Mouse (Mus musculus) cerebellum, postnatal 4 days (tissue): ENCODE results near the gene Ndufb4.

Experiments
- DNase-seq, 2 experiments: peaks; one replicate each; pipeline ENCODE4 v3.0.0; 2022; ENCODE audit warnings: low spot score in 2 of 2, mixed read lengths in 1 of 2

The Ndufb4 gene

DNA sequence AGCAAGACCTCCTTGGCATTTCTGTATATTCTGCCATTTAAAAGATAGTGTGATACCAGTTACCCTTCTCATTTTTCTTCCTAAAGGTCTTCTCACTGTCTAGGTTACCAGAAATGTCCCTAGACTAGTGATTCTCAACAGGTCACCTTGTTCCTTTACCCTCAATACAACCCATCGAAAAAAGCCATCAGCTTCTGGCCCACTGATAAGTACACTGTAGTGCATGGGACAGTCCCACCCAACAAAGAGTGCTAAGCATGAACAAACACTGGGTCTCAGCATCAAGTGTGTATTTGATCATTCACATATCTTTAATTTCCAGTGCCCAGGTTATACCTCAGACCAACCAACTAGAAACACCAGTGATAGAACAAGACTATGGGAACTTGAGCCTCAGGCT is 19.2 kb downstream of the Ndufb4 start:
- no peak for DNase-seq

DNA sequence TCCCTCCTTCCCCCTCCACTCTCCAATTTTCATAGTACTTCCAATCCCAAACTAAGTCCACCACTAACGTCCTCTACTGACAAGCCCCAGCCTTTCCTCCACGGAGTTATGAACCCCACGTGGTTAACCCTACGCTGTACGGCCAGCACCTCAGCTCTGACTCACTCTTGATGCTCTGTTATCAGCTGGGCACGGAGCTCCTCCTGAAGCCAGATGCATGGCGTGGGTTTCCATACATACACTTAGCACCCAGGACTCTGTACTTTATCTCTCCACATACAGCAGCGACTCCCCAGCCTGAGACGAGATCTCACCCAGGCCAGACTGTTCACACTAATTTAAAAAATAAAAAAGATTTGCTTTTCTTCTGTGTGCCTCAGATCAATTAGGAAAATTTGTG is 19.7 kb downstream of the Ndufb4 start:
- no peak for DNase-seq

DNA sequence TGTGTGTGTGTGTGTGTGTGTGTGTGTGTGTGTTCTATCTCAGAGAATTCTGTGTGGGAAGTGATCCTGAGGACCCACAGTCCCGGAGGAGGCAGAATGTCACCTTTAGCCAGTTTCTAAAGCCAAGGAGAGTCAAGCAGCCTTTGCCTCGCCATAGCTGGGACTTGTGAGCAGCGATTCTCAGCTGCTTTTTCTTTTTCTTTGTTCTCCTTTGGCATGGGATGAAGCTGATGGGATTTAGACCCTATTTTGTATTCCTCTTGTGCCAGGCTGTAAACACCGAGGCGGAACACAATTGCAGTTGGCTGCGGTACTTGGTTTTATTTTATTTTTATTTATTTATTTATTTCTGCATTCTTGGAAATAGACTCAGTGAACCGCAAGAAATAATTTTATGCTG is 25.2 kb downstream of the Ndufb4 start:
- DNase-seq = no peak

DNA sequence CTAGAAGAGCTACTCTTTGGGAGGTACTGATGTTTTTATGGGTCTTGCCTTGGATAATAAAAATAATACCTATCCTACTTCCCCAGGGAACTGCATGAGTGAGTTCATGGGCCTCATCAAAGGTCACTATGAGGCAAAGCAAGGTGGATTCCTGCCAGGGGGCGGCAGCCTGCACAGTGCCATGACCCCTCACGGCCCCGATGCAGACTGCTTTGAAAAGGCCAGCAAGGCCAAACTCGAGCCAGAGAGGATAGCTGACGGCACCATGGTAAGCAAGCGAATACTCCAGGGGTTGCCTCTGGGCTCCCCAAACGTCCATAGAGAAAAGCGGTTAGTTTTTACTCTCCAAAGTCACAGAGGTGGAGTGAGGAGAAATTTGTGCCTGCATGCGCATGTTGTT is 25.9 kb downstream of the Ndufb4 start:
- no peak for DNase-seq

DNA sequence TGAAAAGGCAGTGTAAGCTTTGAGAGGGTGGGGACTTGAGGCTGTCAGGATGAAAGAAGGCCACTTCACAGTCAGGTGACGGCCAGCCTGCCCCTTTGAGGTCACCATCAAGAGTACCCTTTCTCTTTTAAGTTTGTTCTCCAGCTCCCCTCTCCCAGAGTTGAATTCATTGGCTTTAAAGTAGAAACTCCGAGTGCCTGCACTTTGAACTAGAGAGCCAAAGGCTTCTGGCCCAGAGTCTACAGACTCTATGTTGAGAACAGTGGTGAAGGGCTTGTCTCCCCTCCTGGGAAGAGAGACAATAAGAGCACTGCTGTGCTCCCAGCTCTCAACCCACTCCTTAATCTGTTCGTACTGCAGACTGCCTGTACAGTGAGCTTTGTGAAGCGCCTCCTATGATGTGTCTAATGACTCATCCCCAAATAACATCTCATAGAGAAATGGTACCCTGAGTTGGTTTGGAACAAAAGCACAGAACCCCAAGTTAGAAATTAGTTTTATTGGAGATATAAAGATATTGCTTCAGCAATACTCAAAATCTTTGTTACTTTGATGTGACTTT is 27.8 kb downstream of the Ndufb4 start:
- DNase-seq = no peak

DNA sequence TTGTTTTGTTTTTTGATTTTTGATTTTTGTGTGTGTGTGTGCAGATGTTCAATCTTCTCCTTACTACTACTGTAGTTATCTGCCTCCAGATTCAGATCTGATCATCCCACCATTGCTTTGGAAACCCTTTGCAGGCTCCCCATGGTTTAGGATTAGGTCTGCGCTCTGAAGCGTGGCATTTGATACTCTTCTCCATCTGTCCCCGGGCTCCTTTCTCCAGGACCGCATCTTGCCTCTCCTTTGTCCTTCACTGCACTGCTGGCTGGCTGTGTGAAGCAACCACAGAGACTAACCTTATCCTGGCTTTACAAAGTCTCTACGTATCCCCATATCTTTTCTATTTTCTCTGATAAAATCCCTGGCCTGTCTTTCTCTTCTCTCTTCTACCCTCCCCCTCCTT is 31.3 kb downstream of the Ndufb4 start:
- DNase-seq = peak in 1 of 2 experiments; percentile 48

DNA sequence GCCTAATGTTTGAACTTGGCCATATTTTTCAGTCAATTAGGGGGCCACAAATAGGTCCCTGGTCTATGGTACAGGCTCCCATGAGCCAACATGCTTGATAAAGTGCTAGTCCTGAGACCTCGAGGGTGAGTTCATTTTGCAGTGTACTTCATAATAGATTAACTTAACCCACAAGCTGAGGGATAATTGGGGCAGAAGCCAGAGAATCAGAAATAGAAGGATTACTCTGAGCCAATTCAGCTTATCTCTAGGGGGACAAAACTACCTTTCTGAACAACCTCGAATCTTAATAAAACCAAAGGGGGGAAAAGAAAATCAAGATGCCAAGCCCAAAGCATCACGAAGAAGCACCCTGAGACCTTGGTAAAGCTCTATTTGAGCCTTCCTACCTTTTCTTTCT is 31.9 kb downstream of the Ndufb4 start:
- no peak for DNase-seq

DNA sequence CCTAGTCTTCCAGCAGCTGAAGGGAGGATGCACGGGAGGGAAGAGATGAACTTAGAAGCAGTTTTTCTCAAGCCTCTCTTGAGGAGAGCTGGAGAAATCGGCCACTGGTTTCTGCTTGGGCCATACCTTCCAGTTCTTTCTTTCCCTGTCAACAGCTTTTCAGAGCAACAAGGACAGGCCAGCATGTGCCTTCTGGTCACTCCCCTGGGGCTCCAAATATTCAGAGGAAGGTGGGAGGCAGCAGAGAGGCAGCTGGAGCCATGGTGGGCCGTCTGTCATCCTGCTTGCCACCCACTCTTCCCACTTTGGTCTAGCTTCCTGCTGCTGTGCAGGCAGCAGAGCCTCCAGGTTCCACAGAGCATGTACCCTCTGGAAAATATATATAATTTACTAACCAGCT is 36.6 kb downstream of the Ndufb4 start:
- peak in 1 of 2 experiments; percentile 35 for DNase-seq

DNA sequence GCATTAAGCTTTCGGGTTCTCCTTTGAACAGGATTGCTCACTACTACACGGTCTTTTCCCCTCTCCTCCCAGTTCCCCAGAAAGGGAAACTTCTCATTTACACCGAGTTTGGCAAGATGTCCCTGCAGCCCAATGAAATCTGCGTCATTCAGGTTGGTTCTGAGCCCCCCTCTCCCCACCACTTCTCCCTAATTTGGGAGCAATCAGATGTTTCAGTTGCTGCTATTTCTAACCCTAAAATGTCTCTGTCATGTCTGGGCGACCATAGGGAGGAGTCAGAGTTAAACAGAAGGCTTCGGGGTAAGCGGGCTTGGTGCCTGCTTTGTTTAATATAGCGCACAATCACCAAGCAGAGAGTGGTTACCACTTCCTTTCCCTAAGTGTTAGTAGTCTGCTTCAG is 38.1 kb downstream of the Ndufb4 start:
- DNase-seq = no peak

DNA sequence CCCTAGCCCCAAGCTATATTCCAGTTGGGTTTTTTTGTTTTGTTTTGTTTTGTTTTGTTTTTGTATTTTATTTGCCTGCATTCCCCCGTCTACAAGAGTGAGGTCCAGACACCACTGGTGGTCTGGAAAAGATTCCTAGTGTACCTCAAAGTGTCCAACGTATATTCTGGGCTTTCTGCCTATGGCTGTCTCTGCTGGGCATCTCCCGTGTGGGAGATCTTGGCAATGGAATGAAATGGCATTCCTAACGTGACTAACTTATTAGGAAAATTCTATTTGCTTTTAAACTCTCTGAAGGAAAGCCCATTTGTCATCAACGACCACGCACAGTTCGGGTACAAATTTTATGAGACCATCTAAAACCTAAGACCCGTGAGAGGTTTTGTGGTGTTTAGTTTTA is 38.8 kb downstream of the Ndufb4 start:
- no peak for DNase-seq

DNA sequence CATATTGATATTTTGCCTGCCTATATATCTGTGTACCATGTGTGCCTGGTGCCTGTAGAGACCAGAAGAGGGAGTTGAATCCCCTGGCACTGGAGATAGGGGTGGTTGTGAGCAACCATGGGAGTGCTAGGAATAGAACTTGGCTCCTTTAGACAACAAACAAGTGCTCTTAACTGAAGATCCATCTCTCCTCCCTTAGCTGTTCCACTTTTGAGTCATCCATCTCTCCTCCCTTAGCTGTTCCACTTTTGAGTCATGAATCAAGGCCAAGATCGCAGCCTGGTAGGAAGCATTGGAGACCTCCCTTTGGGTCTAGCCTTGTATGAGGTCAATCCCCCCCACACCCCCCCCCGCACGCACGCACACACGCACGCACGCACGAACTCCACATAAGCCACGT is 39.7 kb downstream of the Ndufb4 start:
- no peak for DNase-seq

DNA sequence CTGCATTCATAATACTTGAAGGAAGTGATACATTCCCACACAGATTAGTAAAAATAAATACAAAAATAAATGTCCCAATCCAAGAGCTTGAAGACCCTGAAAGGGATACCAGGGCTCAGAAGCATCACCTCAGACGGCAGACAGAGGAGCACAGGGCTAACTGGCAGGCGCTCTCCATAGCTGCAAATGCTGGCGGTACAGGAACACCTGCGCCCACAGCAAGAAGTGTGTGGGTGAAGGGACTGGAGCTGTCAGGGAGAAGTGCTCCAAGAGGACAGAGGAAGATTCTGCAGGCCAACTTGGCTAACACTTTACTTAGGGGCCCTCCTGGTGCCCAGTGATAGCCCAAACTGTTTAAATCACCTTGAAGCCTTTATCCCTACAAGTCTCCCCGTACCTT is 42.2 kb downstream of the Ndufb4 start:
- DNase-seq = no peak

DNA sequence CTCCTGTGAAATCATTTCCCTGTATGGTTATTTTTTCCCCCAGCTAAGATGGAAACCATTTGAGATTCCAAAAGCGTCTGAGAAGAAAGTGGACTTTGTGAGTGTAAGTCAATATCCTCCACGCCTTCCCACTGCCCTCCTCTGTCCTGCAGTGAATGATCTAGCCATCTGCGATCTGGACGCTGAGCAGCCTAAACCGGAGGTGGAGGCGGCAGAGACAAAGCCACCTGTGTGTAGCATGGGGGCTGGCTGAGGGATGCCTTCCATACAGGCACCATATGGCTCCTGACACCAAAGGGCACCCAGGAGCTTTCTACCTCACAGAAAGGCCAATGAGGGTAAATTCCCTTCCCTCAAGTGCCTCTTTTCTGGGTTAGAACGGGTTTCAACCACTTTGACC is 43.2 kb downstream of the Ndufb4 start:
- no peak for DNase-seq

DNA sequence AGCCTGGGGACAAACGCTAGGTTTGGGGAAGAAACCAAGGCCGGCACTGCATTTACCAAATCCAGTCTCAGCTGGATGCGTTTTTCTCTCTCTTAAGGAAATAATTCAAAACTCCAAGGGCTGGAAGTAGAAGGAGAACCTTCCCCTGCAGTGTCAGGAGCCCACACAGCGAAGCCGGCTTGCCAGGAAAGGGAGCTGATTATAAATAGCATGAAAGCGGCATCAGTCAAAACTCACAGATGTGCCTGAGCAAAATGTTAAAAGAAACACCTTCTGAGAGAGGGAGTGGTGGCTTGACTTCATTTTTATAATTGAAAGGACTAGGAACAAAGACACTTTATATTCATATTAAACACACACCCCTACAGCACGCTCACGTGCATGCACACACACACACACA is 43.9 kb downstream of the Ndufb4 start:
- no peak for DNase-seq

DNA sequence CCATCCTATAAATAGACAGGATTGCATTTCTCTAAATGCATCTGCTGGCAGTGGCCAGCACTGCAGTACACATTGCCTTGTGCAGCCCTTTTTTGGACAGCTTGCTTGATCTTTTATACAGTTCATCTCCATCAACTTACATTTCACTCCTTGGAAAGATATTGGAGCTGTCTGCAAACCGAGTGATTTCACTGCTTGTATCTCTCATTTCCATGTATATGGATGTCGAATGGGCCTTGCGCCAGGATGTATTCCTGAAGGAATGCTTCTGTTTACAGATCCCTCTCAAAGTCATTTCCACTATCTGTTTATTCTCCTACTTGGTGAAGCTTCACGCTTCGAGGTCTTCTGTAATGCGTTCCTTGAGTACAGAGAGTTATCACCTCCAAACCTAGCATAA is 50.0 kb downstream of the Ndufb4 start:
- DNase-seq = no peak

DNA sequence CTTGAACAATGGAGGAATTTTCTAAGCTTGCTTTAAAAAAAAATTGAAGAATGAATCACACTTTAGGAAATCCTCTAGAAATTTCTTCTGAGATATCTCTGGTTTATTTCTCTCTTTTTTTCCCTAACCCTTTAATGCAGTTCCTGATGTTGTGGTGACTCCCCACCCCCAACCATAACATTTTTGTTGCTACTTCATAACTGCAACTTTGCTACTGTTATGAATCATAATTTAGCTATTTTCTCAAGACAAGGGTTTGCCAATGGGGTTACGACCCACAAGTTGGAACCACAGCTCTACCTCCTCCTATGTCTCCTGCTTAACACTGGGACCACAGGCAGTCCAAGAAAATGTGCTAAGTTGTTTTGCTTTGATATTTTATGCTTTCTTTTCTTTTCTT is 50.8 kb downstream of the Ndufb4 start:
- DNase-seq = no peak

DNA sequence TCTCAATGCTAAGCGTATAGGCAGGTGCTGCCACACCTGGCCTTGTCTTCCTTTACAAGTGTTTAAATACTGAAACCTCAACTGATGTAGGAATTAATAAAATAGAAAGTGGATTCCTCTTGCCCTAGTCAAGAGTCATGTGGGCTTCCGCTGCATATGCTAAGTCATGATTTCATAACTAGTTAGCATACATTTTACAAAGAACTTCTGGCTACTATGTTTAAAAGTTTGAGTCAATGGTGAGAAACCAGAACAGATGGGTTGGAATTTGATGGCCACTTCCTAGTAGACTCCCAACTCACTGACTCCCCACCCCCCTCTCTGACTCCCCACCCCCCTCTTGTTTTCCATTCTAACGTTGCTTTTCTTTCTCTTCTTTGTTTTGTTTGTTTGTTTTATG is 54.9 kb downstream of the Ndufb4 start:
- no peak for DNase-seq

DNA sequence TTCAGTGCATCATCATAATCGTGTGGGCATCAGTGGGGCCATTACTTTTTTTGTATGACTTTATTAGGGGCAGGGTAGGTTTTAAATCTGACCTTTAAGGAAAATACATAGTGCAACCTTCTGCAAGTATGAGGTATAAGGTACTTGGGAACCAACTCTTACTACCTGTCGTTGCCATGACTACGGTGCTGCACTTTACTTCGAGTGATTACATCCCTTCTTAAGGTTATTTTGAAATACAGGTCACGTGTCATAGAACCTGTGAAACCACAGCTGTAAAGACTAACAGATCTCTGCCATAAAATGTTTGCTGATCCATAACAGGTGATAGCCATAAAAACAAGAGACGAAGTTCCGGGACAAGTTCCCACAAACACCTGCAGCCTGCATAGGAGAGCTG is 55.8 kb downstream of the Ndufb4 start:
- no peak for DNase-seq

DNA sequence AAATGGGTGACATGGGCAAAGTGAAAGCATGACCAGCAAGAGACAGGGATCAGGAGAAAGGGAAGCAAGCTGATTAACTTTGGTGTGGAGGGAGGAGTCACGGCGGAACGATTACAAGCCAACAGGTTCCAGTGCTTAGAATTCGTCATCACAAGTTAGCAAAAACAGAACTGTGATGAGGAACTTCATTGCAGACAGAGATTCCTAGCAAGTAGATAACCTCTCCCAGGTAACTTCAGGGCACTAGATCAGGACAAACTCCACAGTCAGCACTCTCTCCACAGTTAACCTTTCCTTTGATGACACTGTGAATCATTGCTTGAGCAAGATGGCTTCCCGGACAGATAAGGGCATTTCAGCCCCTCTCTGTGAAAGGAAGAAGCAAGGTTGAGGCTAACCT is 56.8 kb downstream of the Ndufb4 start:
- no peak for DNase-seq
